Mouse (Mus musculus) forebrain, embryonic 15.5 days (tissue): ENCODE measurements around the gene Cd247. TPM values are rescaled to one million over a fixed set of nuclear protein-coding genes. Genes with fewer than 3 reads are reported as not detected.

Source experiments
- ATAC-seq: fragments of 200-750 bp; cut with Nextera tagmentation; replicated peaks from 2 replicates; pipeline ENCODE4 v1.8.0; 2017; ENCODE audit warnings: mild to moderate bottlenecking, moderate TSS enrichment, moderate library complexity
- H3K27ac ChIP-seq: fragments of 300-500 bp; sonication (generic); replicated peaks from 2 replicates; pipeline ENCODE4 v1.5.1; 2015; ENCODE audit warnings: mild to moderate bottlenecking, inconsistent platforms
- H3K27me3 ChIP-seq: fragments of 300-500 bp; sonication (generic); 2 replicates; pipeline ENCODE4 v1.6.1; 2015; ENCODE audit warnings: inconsistent platforms
- H3K36me3 ChIP-seq: fragments of 300-500 bp; sonication (generic); 2 replicates; pipeline ENCODE4 v1.6.1; 2015; ENCODE audit warnings: mild to moderate bottlenecking, inconsistent platforms
- H3K4me1 ChIP-seq: fragments of 300-500 bp; sonication (generic); 2 replicates; pipeline ENCODE4 v1.6.1; 2015; ENCODE audit warnings: inconsistent platforms
- H3K4me2 ChIP-seq: fragments of 300-500 bp; sonication (generic); replicated peaks from 2 replicates; pipeline ENCODE4 v1.6.1; 2015; ENCODE audit warnings: mild to moderate bottlenecking, inconsistent platforms
- H3K4me3 ChIP-seq: fragments of 300-500 bp; sonication (generic); 2 replicates; pipeline ENCODE4 v1.5.1; 2015; ENCODE audit warnings: mild to moderate bottlenecking, inconsistent platforms
- H3K9ac ChIP-seq: fragments of 300-500 bp; sonication (generic); replicated peaks from 2 replicates; pipeline ENCODE4 v1.6.1; 2015; ENCODE audit warnings: mild to moderate bottlenecking, inconsistent platforms
- H3K9me3 ChIP-seq: fragments of 300-500 bp; sonication (generic); 2 replicates; pipeline ENCODE4 v1.6.1; 2016; ENCODE audit warnings: inconsistent platforms
- WGBS: fragments of 180-500 bp; shearing (Covaris S2); methylation state at CpG from one replicate; pipeline ENCODE4 v1.1.7; 2015; ENCODE audit warnings: mixed read lengths; 5-methylcytosine and 5-hydroxymethylcytosine counted together
- polyA plus RNA-seq: library from polyadenylated mRNA; unstranded; fragments of >200 nt; fragmentation: Nextera tagmentation; extraction: Ambion mirVana; gene quantifications from 2 replicates; pipeline ENCODE4 v1.2.1, GENCODE M21; 2015

Cd247 gene
- polyA plus RNA-seq, 1 experiment from 2014 or later = 1.5 TPM

DNA sequence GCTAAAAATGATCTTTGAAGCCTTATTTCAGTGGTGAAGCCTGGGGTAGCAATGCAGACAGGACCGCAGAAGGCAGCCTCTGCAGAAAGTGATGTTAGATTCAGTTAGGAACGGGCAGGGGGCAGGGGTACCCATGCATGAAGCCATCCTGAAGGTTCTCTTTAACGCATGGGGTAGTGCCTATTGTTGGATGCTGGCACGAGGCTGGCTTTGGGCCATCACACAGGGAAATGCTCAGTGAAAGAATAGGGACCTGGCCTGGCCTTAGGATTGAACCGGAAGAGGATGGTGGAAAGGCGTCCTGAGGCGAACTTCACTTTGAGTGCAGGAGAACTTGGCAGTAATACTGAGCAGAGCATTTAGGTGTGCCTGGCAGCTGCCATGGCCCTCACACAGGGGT is 73.6 kb downstream of the Cd247 start:
- Histone ChIP-seq H3K36me3 (peaks cover 11% of the 10 kb centered on the region; the same call in 1 of the 2 replicates), H3K9me3 (no peaks in the 10 kb centered on the region), H3K4me2 (no peak overlapping the region), H3K27ac (no peak overlapping the region), H3K4me3 (no peak overlapping the region), H3K4me1 (peaks cover 7% of the 10 kb centered on the region), H3K9ac (no peak overlapping the region), H3K27me3 (no peaks in the 10 kb centered on the region)
- WGBS = 35% methylated on average over 7 of the region's 7 CpGs
- peak; percentile 42; the same call in 1 of the 2 replicates for ATAC-seq

DNA sequence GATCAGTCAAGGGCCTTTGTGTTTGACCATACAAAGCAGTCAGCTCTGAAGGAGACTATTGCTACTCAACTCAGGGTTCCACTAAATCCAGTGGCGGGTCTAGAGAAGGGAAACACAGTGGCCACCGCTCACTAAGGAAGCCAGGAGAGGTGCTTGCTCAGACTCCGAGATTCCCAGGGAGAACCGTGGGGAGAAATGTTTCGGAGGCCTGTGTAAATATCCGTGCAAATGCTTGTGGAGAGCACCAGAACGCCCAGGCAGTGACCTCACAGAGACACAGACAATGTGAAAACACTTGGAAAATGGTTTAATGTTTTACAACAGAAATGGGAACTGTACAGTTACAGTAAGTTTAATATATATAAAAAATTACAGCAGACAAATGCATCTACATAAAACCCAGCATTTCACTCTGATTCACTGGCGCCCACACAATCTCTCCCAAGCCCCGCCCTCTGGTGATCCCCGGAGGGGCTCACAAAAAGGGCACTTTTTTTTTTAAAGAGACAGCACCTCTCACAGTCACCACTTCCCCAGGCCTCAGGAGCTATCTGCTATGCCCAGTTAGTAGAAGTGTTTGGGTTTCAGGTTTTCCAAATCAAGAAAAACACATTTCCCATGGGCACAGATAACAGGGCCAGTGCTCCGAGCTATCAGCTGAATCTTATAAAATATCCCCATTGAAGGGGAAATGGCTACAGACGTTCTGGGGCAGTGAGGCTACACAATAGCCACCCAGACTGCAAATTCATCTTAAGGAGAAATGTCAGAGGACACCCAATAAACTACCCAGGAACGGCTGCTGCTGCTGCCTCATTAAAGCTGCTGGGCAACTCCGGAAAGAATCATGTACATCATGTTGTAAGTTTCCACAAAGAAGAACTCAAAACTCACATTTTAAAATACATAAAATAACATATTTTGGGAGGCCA is 76.6 kb downstream of the Cd247 start:
- Histone ChIP-seq H3K27ac (no peak overlapping the region), H3K9me3 (no peaks in the 10 kb centered on the region), H3K4me2 (no peak overlapping the region), H3K36me3 (peaks cover 11% of the 10 kb centered on the region; the same call in 1 of the 2 replicates), H3K4me1 (peaks cover 7% of the 10 kb centered on the region), H3K9ac (no peak overlapping the region), H3K27me3 (no peaks in the 10 kb centered on the region), H3K4me3 (no peak overlapping the region)
- ATAC-seq = no peak
- WGBS = 54% methylated on average over 14 of the region's 14 CpGs

DNA sequence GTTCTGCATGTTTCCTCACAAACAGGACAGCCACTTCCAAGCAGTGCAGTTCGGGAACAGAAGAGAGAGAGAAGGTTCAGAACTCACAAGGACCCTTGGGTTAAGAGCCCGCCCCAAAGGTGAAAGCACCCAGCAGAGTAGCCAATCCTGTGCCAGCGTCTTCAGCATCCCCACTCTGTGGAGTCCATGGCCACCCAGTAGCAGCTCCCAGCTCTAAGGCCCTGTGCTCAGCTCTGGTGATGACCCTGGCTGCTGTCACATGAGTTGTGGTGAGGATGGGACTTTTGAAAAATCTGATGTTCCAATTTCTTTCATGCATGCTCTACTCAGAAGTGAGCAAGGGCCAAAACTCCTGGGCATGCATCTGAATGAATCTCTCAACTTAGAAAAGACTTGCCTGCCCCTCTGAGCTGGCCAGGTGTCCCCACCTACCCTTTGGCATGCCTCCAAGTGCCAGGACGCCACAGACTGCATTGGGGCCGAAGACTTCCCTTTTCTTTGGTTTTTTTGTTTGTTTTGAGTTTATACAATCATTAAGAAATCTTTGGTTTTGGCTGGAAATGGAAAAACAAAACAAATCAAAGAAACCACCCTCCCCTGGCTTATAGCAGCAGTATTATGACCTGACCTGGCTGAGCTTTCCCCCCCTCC is 78.3 kb downstream of the Cd247 start:
- no peak overlapping the region for H3K4me3 ChIP-seq
- no peaks in the 10 kb centered on the region for H3K27me3 ChIP-seq
- no peaks in the 10 kb centered on the region for H3K9me3 ChIP-seq
- ATAC-seq = 0 out of 2 replicates have a peak, but pooled peaks have one; percentile 48
- WGBS = 61% methylated on average over 5 of the region's 5 CpGs
- no peak overlapping the region for H3K9ac ChIP-seq
- H3K4me2 ChIP-seq = no peak overlapping the region
- peaks cover 14% of the 10 kb centered on the region; the same call in 1 of the 2 replicates for H3K36me3 ChIP-seq
- H3K4me1 ChIP-seq = peaks cover 6% of the 10 kb centered on the region
- no peak overlapping the region for H3K27ac ChIP-seq

DNA sequence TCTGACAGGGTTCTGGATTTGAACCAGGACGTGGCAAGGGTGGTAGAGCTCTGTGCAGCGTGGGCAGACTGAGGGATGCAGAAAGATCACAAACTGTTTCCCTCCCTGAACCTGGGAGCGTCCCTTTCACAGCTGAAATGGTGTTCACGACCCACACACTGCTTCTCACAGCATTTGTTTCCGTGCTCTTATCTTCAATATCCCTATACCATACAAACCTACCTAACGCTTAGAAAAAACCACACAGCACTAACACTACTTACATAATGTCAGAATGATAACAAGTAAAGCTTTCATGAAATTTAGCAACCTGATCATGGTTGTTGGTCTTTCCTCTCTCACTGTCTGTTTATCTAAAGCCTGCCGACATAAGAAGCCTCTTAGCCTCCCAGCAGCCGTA is 80.2 kb downstream of the Cd247 start:
- Histone ChIP-seq H3K27me3 (no peaks in the 10 kb centered on the region), H3K4me2 (no peak overlapping the region), H3K36me3 (peaks cover 15% of the 10 kb centered on the region; the same call in 1 of the 2 replicates), H3K9ac (no peak overlapping the region), H3K9me3 (no peaks in the 10 kb centered on the region), H3K4me3 (no peak overlapping the region), H3K27ac (no peak overlapping the region), H3K4me1 (no peaks in the 10 kb centered on the region)
- WGBS = 92% methylated on average over 8 of the region's 8 CpGs
- ATAC-seq = no peak

DNA sequence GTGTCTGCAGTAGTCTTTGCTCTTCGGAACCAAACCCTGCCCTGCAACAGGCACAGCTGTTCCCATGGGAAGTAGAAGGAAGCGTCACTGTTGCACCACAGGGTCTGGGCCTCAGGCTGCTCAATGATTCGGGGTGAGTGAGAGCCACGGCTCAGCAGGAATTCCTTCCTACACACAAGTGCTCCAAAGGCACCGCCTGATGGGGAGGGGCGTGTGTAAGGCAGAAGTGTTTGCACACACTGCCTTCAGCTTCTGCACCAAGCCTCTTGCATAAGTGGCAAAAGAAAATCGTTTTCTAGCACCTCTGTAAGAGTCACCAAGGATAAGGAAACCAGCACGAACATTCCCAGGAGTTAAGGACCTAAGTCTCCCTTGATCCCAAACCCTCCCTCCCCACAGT is 86.2 kb downstream of the Cd247 start:
- peaks cover 51% of the 10 kb centered on the region for H3K36me3 ChIP-seq
- no peak for ATAC-seq
- H3K4me1 ChIP-seq = no peaks in the 10 kb centered on the region
- WGBS = 36% methylated on average over 8 of the region's 8 CpGs
- H3K4me3 ChIP-seq = no peak overlapping the region
- no peak overlapping the region for H3K27ac ChIP-seq
- no peak overlapping the region for H3K9ac ChIP-seq
- no peak overlapping the region for H3K4me2 ChIP-seq
- no peaks in the 10 kb centered on the region for H3K27me3 ChIP-seq
- no peaks in the 10 kb centered on the region for H3K9me3 ChIP-seq

DNA sequence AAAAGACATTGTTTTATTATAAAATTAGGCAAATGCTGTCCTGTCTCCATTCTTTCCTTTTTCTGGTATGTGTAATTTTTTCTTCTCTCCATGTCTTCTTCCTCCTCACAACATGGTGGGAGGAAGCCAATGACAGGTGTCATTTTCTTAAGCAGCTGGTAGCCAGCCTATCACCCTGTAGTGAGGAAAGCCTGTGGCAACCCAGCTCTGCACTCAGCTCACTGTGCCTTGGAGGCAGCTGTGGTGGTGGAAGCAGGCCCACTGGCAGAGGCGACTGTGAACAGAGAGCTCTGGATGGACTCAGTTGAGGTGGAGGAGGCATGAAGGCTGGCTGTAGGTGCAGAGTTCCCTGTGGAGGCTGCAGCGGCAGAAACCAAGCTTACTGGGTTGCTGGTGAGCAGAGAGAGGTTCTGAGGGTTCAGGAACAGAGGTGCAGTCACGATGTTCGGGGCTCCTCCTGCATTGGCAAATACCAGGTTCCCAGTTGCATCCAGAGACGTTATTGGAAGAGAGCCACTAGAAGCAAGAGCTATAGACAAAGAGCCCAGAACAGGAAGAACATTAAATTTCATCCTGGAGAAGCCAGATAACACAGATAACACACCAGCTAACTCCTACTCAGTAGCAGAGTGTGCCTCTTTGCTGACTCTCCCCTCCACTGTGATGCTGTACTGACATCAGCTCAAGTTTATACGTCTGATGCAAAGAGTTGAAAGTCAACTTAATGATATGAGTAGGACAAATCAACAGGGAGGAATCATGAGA is 87.2 kb downstream of the Cd247 start:
- Histone ChIP-seq H3K9me3 (no peaks in the 10 kb centered on the region), H3K9ac (no peak overlapping the region), H3K27ac (no peak overlapping the region), H3K36me3 (peaks cover 54% of the 10 kb centered on the region), H3K4me2 (no peak overlapping the region), H3K4me3 (no peak overlapping the region), H3K27me3 (no peaks in the 10 kb centered on the region), H3K4me1 (no peaks in the 10 kb centered on the region)
- 89% methylated on average over 6 of the region's 6 CpGs for WGBS
- ATAC-seq = no peak

DNA sequence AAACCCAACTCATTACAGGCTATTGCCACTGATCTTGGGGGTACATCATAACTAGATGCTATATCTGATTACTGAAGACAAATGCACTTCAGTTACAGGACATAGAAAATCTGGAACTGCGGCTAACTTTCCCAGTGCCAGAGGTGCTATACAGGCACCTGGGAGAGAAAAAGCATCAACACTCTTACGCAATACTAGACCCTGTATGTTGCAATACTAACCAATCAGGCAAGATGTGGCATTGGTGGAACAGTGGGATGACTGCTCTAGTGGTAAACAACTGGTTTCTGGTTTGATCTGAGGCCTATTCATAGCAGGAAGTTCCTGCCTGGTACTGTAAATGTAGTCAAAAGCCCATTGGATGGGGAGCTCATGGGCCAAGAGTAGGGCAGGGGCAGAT is 90.3 kb downstream of the Cd247 start:
- Histone ChIP-seq H3K36me3 (peaks cover 61% of the 10 kb centered on the region), H3K9me3 (no peaks in the 10 kb centered on the region), H3K4me2 (no peak overlapping the region), H3K4me3 (no peak overlapping the region), H3K9ac (no peak overlapping the region), H3K27ac (no peak overlapping the region), H3K27me3 (no peaks in the 10 kb centered on the region), H3K4me1 (no peaks in the 10 kb centered on the region)
- no peak for ATAC-seq
- WGBS = 98% methylated on average over 2 of the region's 2 CpGs

DNA sequence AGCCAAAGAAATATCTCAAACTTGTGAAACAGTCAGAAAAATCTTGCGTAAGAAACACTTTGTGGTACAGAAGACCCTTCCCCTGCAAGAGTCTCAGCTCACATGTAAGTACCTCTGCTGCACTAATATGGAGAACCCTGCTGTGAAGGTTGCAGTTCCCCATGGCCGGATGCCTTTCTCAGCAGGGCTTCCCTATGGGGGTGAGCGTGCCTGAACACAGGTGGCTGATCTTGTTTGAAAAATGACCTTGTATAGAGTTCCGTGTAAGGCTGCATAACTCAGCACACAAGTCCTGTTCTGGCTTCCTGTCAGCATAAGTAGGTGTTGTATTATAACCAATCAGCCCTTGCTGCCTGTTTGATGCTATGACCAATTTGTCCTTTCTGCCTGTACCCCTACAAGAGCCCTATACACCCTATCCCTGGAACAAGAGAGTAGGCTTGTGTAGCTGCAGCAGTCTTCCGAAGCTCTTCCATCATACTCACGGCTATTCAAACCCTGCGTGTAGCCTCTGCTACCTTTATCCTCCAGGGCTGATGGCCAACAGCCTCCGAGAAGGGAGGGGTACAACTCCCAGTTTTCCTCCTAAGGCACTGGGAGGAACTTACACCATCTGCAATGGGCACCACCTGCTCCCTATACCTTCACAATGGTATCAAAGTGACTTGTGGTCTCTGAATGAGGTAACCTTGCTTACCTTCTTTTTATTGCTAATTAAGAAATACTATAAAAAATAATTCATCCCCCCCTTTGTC is 93.8 kb downstream of the Cd247 start:
- WGBS = 60% methylated on average over 8 of the region's 8 CpGs
- no peak overlapping the region for H3K4me2 ChIP-seq
- H3K27me3 ChIP-seq = no peaks in the 10 kb centered on the region
- H3K4me1 ChIP-seq = no peaks in the 10 kb centered on the region
- no peaks in the 10 kb centered on the region for H3K9me3 ChIP-seq
- no peak overlapping the region for H3K27ac ChIP-seq
- no peak overlapping the region for H3K4me3 ChIP-seq
- ATAC-seq = no peak
- peaks cover 47% of the 10 kb centered on the region for H3K36me3 ChIP-seq
- H3K9ac ChIP-seq = no peak overlapping the region

DNA sequence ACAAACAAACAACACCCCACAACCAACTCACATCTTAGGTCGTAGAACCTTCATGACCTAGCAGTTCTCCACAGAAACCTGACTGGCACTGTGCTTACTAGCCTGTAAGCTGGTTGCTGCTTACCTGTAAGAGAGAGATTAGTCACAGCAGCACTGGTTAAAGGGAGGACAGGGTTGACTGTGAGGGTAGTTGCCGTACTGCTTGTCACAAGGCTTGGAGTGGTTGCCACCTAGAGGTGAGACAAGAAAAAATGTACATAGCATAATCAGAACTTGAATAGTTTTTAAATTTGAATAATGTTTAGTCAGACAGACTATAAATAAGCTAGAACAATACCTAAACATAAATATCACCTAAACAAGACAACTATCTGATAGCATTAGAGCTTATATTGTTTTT is 103.2 kb downstream of the Cd247 start:
- WGBS = 89% methylated on average over 2 of the region's 2 CpGs
- Histone ChIP-seq H3K27me3 (no peaks in the 10 kb centered on the region), H3K9me3 (no peaks in the 10 kb centered on the region), H3K4me3 (no peak overlapping the region), H3K36me3 (peaks cover 66% of the 10 kb centered on the region), H3K27ac (no peak overlapping the region), H3K4me1 (no peaks in the 10 kb centered on the region), H3K4me2 (no peak overlapping the region), H3K9ac (no peak overlapping the region)
- no peak for ATAC-seq

DNA sequence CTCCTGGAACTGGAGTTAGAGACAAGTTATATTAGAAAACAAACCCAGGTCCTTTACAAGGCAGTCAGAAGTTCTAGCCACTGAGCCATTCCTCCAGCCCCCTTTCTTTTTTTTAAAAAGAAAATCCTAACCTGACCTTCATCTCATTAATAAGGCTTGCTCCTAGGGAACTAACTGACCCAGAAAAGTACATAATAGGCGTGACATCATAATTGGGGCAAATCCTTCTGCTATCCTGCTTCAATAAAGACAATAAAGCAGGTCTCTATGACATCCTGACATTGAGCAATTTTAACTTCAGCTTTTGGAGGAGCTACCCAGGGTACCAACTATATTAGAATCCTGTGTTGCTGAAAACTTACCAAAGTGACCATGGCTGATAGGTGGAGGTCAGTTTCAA is 115.1 kb downstream of the Cd247 start:
- no peak for ATAC-seq
- H3K36me3 ChIP-seq = peaks cover 45% of the 10 kb centered on the region
- no peaks in the 10 kb centered on the region for H3K27me3 ChIP-seq
- no peak overlapping the region for H3K4me3 ChIP-seq
- H3K9me3 ChIP-seq = no peaks in the 10 kb centered on the region
- H3K27ac ChIP-seq = no peak overlapping the region
- H3K4me2 ChIP-seq = no peak overlapping the region
- 37% methylated on average over 1 of the region's 1 CpGs for WGBS
- H3K4me1 ChIP-seq = no peaks in the 10 kb centered on the region
- H3K9ac ChIP-seq = no peak overlapping the region

DNA sequence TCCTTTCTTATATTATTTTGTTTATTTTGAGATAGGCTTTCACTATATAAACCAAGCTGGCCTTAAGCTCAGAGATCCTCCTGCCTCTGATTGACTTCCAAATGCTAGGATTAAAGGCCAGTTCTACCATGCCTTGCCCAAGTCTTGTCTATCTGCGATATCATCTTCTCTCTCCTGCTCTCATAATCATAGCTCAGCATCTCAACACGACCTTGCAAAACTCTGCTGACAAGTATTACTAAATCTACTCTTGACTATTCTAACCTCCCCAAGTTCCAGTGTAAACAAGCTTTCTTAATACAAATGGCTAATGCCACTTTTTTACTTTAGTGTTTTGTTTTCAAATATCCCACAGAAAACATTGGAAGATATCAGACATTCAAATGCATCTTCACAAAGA is 119.7 kb downstream of the Cd247 start:
- Histone ChIP-seq H3K9me3 (no peaks in the 10 kb centered on the region), H3K4me1 (peaks cover 7% of the 10 kb centered on the region), H3K27ac (no peak overlapping the region), H3K27me3 (no peaks in the 10 kb centered on the region), H3K4me3 (no peak overlapping the region), H3K9ac (no peak overlapping the region), H3K36me3 (peaks cover 37% of the 10 kb centered on the region), H3K4me2 (no peak overlapping the region)
- WGBS = 96% methylated on average over 2 of the region's 2 CpGs
- no peak for ATAC-seq
